In genomic region chr3:141473205-141473604, GRCm38 (mm10) we compare ENCODE assay signal across 11 mouse cellular contexts. TPM values are rescaled to one million over a fixed set of nuclear protein-coding genes. Genes with fewer than 3 reads are reported as not detected.
"Had no signal": no experiment of that assay in that cellular context is flagged by ENCODE, and none has a peak within 500 bp of the region (broad histone marks: within the 10 kb centered on the region; RNA-seq: fewer than 3 reads in every experiment).

No protein-coding gene starts in this region.

- H3K4me3 ChIP-seq: limb, embryonic 10.5 days; liver, embryonic 15.5 days; megakaryocyte, embryonic 14.5 days; midbrain, embryonic 12.5 days; neural tube, embryonic 12.5 days had no signal

- H3K27ac ChIP-seq: limb, embryonic 10.5 days; liver, embryonic 15.5 days; macrophage; midbrain, embryonic 12.5 days; neural tube, embryonic 12.5 days had no signal

- H3K4me2 ChIP-seq: liver, embryonic 11.5 days; liver, embryonic 15.5 days; midbrain, embryonic 12.5 days; neural tube, embryonic 12.5 days had no signal

- H3K27me3 ChIP-seq: liver, embryonic 15.5 days; megakaryocyte, embryonic 14.5 days; neural tube, embryonic 12.5 days had no signal

- H3K9me3 ChIP-seq: limb, embryonic 10.5 days; liver, embryonic 15.5 days; megakaryocyte, embryonic 14.5 days; midbrain, embryonic 12.5 days; neural tube, embryonic 12.5 days had no signal

- H3K36me3 ChIP-seq: limb, embryonic 10.5 days; liver, embryonic 15.5 days; midbrain, embryonic 12.5 days; neural tube, embryonic 12.5 days had no signal

- DNase-seq: kidney, adult 2 months; kidney, postnatal 36 days; thymus, adult 18-20 months; thymus, postnatal 14 days had no signal

- H3K4me1 ChIP-seq: liver, embryonic 15.5 days; megakaryocyte, embryonic 14.5 days; midbrain, embryonic 12.5 days; neural tube, embryonic 12.5 days had no signal

- H3K9ac ChIP-seq: liver, embryonic 15.5 days; midbrain, embryonic 12.5 days; neural tube, embryonic 12.5 days had no signal

RNA-seq across cellular contexts. Expression of gene Unc5c, which starts 8.2 kb away (rescaled TPM):
- polyA plus RNA-seq: macrophage had no signal
